Mouse (Mus musculus): ENCODE measurements around the gene Adk. TPM values are rescaled to one million over a fixed set of nuclear protein-coding genes. Genes with fewer than 3 reads are reported as not detected.
A peak's percentile ranks its signal among the peaks of the same experiment; 100 is the strongest.
"Not testable (repeated sequence)": the region's sequence is repeated elsewhere in the genome, so short reads cannot be mapped to it uniquely, and the experiment has no call there.

Adk gene
- polyA plus RNA-seq, 2 experiments from 2014 or later = 125 to 151 TPM

- ATAC-seq = no peak
Observed at GRCm38 (mm10) chr14:21065490-21066162, 13.3 kb downstream of the Adk start.

- no peak for ATAC-seq
Observed at GRCm38 (mm10) chr14:21069594-21069993, 17.2 kb downstream of the Adk start.

- no peak for ATAC-seq
Observed at GRCm38 (mm10) chr14:21073981-21074380, 21.6 kb downstream of the Adk start.

- no peak for ATAC-seq
Observed at GRCm38 (mm10) chr14:21074398-21075320, 22.3 kb downstream of the Adk start.

- peak; percentile 87 for ATAC-seq
Observed at GRCm38 (mm10) chr14:21075751-21076500, 23.6 kb downstream of the Adk start.

GRCm38 (mm10) chr14:21076501-21077194 is 24.3 kb downstream of the Adk start:
- ATAC-seq = peak; percentile 4

- no peak for ATAC-seq
Observed at GRCm38 (mm10) chr14:21077939-21078338, 25.6 kb downstream of the Adk start.

GRCm38 (mm10) chr14:21078511-21078910 is 26.1 kb downstream of the Adk start:
- ATAC-seq = peak; percentile 48

GRCm38 (mm10) chr14:21082823-21083222 is 30.4 kb downstream of the Adk start:
- ATAC-seq = no peak

- no peak for ATAC-seq
Observed at GRCm38 (mm10) chr14:21085666-21086065, 33.3 kb downstream of the Adk start.

GRCm38 (mm10) chr14:21086106-21086505 is 33.7 kb downstream of the Adk start:
- no peak for ATAC-seq

GRCm38 (mm10) chr14:21086827-21087351 is 34.5 kb downstream of the Adk start:
- no peak for ATAC-seq

GRCm38 (mm10) chr14:21087390-21088060 is 35.2 kb downstream of the Adk start:
- ATAC-seq = no peak

- ATAC-seq = no peak
Observed at GRCm38 (mm10) chr14:21088731-21089130, 36.4 kb downstream of the Adk start.

- ATAC-seq = no peak
Observed at GRCm38 (mm10) chr14:21090400-21090799, 38.0 kb downstream of the Adk start.

- no peak for ATAC-seq
Observed at GRCm38 (mm10) chr14:21090930-21091486, 38.6 kb downstream of the Adk start.

- ATAC-seq = not testable (repeated sequence)
Observed at GRCm38 (mm10) chr14:21094161-21094560, 41.8 kb downstream of the Adk start.

GRCm38 (mm10) chr14:21096279-21096678 is 43.9 kb downstream of the Adk start:
- no peak for ATAC-seq

- no peak for ATAC-seq
Observed at GRCm38 (mm10) chr14:21096689-21097088, 44.3 kb downstream of the Adk start.

GRCm38 (mm10) chr14:21099371-21099770 is 47.0 kb downstream of the Adk start:
- no peak for ATAC-seq

- ATAC-seq = no peak
Observed at GRCm38 (mm10) chr14:21100876-21101275, 48.5 kb downstream of the Adk start.

Measured in activated CD4-positive, CD25-positive, alpha-beta regulatory T cell, adult 4 months (primary cell).